Mouse (Mus musculus): ENCODE data around the gene Ubfd1. TPM values are rescaled to one million over a fixed set of nuclear protein-coding genes. Genes with fewer than 3 reads are reported as not detected.
A peak's percentile ranks its signal among the peaks of the same experiment; 100 is the strongest.
"Not testable (repeated sequence)": the region's sequence is repeated elsewhere in the genome, so short reads cannot be mapped to it uniquely, and the experiment has no call there.

Ubfd1 gene
- polyA plus RNA-seq, 1 experiment: 16.2 TPM

DNA sequence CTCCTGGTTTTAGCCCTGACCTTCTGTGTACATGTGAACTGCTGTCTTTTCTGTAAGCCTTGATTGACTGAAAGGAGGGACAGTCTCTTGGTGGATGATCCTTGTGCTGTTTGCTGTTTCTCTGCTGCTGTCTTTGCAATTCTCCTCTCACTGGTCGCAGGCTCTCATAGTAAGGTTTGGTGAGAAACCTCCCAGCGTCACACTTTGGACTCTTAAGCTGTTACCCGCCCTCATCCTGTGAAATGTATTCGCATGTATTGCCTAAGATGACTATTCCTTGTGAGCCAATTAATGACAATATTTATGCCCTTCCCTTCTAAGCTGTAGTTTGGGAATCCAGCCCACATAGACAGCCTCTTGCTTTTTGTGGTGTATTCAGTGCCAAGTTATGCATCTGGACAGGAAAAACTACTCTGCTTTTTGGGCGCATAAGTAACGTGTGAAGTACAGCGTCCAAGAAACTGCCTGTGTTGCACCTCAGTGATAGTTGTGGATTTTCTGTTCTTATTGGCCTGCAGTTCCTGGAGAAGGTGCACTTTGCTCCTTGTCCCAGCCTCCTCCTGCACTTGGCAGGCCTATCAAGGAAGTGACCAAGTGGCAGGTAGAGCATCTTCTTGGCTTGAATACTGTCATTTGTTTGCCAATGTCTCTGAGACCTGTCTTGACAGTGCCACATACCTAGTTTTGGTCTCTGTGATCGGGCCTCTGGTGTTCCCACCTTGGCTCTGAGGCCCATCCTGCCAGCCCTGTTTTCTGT, 13.0 kb downstream of the Ubfd1 start:
- no peak overlapping the region for H3K4me3 ChIP-seq (ENCODE audit: extremely low read depth, insufficient read depth, insufficient read length)
- no peaks in the 10 kb centered on the region for H3K4me1 ChIP-seq (ENCODE audit: control insufficient read depth, insufficient read depth, insufficient read length)
- peaks cover 41% of the 10 kb centered on the region for H3K36me3 ChIP-seq (ENCODE audit: control insufficient read depth, insufficient read depth, low read length)
- H3K27me3 ChIP-seq (ENCODE audit: control insufficient read depth, insufficient read depth, low read length): no peaks in the 10 kb centered on the region
- no peak for DNase-seq (ENCODE audit: low read depth in 1 of 2, low spot score in 2 of 2)
- H3K27ac ChIP-seq (ENCODE audit: insufficient read depth, low read length): no peak overlapping the region
- 92% methylated on average over 8 of the region's 8 CpGs for WGBS
- no peak for TF ChIP-seq POLR2A (IDR thresholded peaks at IDR 0.05; ENCODE audit: low read depth, low read length)
- no peak for TF ChIP-seq CTCF (IDR thresholded peaks at IDR 0.05; ENCODE audit: extremely low read depth, insufficient read depth, insufficient read length, insufficient replicate concordance)

DNA sequence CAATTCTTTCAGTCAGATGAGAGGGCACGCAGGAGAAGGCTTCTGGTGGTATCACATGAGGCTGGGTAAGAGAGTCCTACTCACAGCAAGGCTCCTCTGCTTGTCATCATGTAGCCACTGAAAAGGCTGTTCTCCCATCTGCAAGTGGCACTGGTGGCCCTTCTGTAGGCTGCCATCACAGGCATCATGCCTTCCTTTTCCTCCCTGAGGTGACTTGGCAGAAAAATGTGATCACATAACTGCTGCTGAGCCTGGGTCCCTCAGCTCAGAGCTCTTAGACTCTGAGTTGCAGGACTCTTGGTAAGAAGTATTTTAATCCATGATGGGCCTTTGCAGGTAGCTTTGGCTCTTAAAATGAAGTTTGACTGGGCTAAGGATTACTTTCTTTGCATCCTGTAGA, 14.1 kb downstream of the Ubfd1 start:
- TF ChIP-seq POLR2A (IDR thresholded peaks at IDR 0.05; ENCODE audit: low read depth, low read length) (no peak), CTCF (IDR thresholded peaks at IDR 0.05; ENCODE audit: extremely low read depth, insufficient read depth, insufficient read length, insufficient replicate concordance) (no peak)
- Histone ChIP-seq H3K27me3 (ENCODE audit: control insufficient read depth, insufficient read depth, low read length) (no peaks in the 10 kb centered on the region), H3K4me3 (ENCODE audit: extremely low read depth, insufficient read depth, insufficient read length) (no peak overlapping the region), H3K36me3 (ENCODE audit: control insufficient read depth, insufficient read depth, low read length) (peaks cover 30% of the 10 kb centered on the region), H3K4me1 (ENCODE audit: control insufficient read depth, insufficient read depth, insufficient read length) (no peaks in the 10 kb centered on the region), H3K27ac (ENCODE audit: insufficient read depth, low read length) (no peak overlapping the region)
- 86% methylated on average over 1 of the region's 1 CpGs for WGBS
- DNase-seq (ENCODE audit: low read depth in 1 of 2, low spot score in 2 of 2): no peak

DNA sequence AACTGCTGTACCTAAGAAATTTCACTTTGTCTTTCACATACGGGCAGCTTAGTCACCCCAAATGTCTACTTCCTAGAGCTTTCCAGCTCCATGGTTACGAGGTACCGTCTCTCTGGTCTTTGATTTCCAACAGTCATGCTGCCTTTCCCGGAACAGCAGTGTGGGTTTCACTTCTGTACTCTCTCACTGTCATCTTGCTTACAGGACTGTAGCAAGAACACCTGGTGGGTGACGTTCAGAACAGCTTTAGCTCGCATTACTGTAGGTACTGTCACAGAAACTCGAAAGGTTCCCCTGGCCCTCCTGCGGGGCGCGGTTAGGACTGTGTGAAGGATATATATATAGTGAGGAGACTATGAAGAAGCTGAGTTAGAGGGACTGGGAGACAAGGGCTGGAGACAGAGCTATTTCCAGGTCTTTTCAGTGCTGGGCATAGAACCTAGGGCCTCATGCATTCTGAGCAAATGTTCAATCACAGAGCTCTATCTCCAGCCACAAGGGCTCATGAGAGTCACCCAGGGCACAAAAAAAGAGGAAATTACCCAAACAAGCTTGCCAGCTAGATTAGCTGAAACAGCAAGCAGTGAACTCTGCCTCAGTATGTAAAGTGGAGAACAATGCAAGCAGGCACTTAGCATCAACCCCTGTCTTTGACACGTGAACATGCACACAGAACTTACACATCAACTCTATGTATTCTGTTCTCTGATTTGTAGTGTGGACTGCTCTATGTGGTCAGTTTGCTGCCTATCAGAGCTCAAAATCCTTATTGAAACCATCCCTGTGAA, 20.4 kb downstream of the Ubfd1 start:
- no peak overlapping the region for H3K4me3 ChIP-seq (ENCODE audit: extremely low read depth, insufficient read depth, insufficient read length)
- no peaks in the 10 kb centered on the region for H3K27me3 ChIP-seq (ENCODE audit: control insufficient read depth, insufficient read depth, low read length)
- H3K36me3 ChIP-seq (ENCODE audit: control insufficient read depth, insufficient read depth, low read length): peaks cover 21% of the 10 kb centered on the region
- H3K27ac ChIP-seq (ENCODE audit: insufficient read depth, low read length): peak overlapping the region; percentile 68
- peak in 1 of 2 experiments; percentile 13 for DNase-seq (ENCODE audit: low read depth in 1 of 2, low spot score in 2 of 2)
- TF ChIP-seq POLR2A (IDR thresholded peaks at IDR 0.05; ENCODE audit: low read depth, low read length) (no peak), CTCF (IDR thresholded peaks at IDR 0.05; ENCODE audit: extremely low read depth, insufficient read depth, insufficient read length, insufficient replicate concordance) (no peak)
- no peaks in the 10 kb centered on the region for H3K4me1 ChIP-seq (ENCODE audit: control insufficient read depth, insufficient read depth, insufficient read length)
- WGBS: 65% methylated on average over 11 of the region's 11 CpGs

DNA sequence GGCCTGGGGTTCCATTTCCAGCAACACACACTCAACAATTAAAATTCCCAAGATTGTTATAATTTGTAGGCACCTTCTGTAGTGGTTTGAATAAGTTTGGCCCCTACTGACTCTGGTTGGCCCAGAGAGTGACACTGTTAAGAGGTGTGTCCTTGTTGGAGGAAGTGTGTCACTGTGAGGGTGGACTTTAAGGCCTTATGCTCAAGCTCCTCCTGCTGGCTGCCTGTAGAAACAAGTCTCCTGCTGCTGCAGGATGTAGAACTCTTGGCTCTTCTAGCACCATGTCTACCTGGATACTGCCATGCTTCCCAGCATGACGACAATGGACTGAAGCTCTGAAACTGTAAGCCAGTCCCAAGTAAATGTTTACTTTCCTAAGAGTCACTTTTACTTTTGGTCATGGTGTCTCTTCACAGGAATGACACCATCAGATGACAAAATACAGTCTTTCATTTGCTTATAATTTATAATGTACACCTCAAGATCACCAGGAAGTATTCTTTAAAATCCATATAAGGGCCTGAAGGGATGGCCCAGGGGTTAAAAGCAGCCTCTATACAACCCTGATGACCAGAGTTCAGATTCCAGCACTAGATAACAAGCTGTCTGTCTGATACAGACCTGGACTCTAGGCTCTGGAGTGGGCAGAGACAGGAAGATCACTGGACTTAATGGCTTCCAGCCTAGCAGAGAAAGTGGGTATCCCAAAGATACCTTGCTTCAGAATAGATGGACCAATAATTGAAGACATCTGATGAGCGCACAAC, 27.8 kb downstream of the Ubfd1 start:
- peaks cover 38% of the 10 kb centered on the region for H3K36me3 ChIP-seq (ENCODE audit: control insufficient read depth, insufficient read depth, low read length)
- DNase-seq (ENCODE audit: low read depth in 1 of 2, low spot score in 2 of 2): no peak
- TF ChIP-seq POLR2A (IDR thresholded peaks at IDR 0.05; ENCODE audit: low read depth, low read length) (no peak), CTCF (IDR thresholded peaks at IDR 0.05; ENCODE audit: extremely low read depth, insufficient read depth, insufficient read length, insufficient replicate concordance) (peak; percentile 11; the same call in 1 of the 2 replicates)
- no peak overlapping the region for H3K27ac ChIP-seq (ENCODE audit: insufficient read depth, low read length)
- H3K27me3 ChIP-seq (ENCODE audit: control insufficient read depth, insufficient read depth, low read length): no peaks in the 10 kb centered on the region
- no peaks in the 10 kb centered on the region for H3K4me1 ChIP-seq (ENCODE audit: control insufficient read depth, insufficient read depth, insufficient read length)
- 98% methylated on average over 2 of the region's 2 CpGs for WGBS
- H3K4me3 ChIP-seq (ENCODE audit: extremely low read depth, insufficient read depth, insufficient read length): no peak overlapping the region

DNA sequence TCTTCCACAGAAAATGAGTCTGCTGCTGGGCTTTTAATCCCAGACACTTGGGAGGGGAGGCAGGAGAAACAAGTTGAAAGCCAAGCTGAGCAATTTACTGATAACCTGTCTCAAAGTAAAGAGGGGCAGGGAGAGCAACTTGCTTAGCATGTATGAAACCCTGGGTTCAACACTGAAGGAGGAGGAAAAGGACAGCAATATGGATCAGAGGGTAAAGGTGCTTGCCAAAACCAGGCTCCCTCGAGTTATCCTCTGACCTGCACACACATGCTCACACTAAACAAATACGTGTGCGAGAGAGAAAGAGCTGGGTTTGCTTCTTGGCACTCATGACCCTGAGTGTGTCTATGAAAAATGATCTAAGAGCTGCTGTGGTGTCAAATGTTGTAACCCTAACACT, 31.0 kb downstream of the Ubfd1 start:
- peaks cover 21% of the 10 kb centered on the region for H3K36me3 ChIP-seq (ENCODE audit: control insufficient read depth, insufficient read depth, low read length)
- TF ChIP-seq POLR2A (IDR thresholded peaks at IDR 0.05; ENCODE audit: low read depth, low read length) (no peak), CTCF (IDR thresholded peaks at IDR 0.05; ENCODE audit: extremely low read depth, insufficient read depth, insufficient read length, insufficient replicate concordance) (no peak)

DNA sequence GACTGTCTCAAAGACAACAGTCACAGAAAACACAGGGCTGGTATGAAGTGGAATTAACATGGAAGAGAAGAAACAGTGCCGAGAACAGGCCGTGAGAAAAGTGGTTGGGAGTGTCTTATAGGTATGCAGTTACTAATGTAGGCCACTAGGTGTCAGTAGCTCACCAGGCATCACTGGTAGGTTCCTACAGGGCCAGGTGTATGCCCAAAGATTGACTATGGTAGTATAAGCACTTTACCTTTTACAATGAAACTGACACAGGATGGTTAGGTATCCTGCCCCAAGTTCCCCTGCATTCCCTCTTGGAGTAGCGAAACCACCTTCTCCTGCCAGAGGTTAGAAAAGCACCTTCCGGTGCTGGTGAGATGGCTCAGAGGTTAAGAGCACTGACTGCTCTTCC, 32.2 kb downstream of the Ubfd1 start:
- Histone ChIP-seq H3K4me3 (ENCODE audit: extremely low read depth, insufficient read depth, insufficient read length) (no peak overlapping the region), H3K4me1 (ENCODE audit: control insufficient read depth, insufficient read depth, insufficient read length) (peaks cover 3% of the 10 kb centered on the region), H3K36me3 (ENCODE audit: control insufficient read depth, insufficient read depth, low read length) (peaks cover 20% of the 10 kb centered on the region), H3K27me3 (ENCODE audit: control insufficient read depth, insufficient read depth, low read length) (no peaks in the 10 kb centered on the region), H3K27ac (ENCODE audit: insufficient read depth, low read length) (no peak overlapping the region)
- DNase-seq (ENCODE audit: low read depth in 1 of 2, low spot score in 2 of 2): peak; percentile 36 to 48
- peak; percentile 42; the same call in 1 of the 2 replicates for TF ChIP-seq CTCF (IDR thresholded peaks at IDR 0.05; ENCODE audit: extremely low read depth, insufficient read depth, insufficient read length, insufficient replicate concordance)
- TF ChIP-seq POLR2A (IDR thresholded peaks at IDR 0.05; ENCODE audit: low read depth, low read length): no peak
- 52% methylated on average over 4 of the region's 4 CpGs for WGBS

More for the DNA sequence above, 31.0 kb downstream of the Ubfd1 start:
- no peak overlapping the region for H3K4me3 ChIP-seq (ENCODE audit: extremely low read depth, insufficient read depth, insufficient read length)
- DNase-seq (ENCODE audit: low read depth in 1 of 2, low spot score in 2 of 2): no peak
- WGBS: 91% methylated on average over 3 of the region's 3 CpGs
- H3K27me3 ChIP-seq (ENCODE audit: control insufficient read depth, insufficient read depth, low read length): no peaks in the 10 kb centered on the region
- no peak overlapping the region for H3K27ac ChIP-seq (ENCODE audit: insufficient read depth, low read length)
- peaks cover 3% of the 10 kb centered on the region for H3K4me1 ChIP-seq (ENCODE audit: control insufficient read depth, insufficient read depth, insufficient read length)

DNA sequence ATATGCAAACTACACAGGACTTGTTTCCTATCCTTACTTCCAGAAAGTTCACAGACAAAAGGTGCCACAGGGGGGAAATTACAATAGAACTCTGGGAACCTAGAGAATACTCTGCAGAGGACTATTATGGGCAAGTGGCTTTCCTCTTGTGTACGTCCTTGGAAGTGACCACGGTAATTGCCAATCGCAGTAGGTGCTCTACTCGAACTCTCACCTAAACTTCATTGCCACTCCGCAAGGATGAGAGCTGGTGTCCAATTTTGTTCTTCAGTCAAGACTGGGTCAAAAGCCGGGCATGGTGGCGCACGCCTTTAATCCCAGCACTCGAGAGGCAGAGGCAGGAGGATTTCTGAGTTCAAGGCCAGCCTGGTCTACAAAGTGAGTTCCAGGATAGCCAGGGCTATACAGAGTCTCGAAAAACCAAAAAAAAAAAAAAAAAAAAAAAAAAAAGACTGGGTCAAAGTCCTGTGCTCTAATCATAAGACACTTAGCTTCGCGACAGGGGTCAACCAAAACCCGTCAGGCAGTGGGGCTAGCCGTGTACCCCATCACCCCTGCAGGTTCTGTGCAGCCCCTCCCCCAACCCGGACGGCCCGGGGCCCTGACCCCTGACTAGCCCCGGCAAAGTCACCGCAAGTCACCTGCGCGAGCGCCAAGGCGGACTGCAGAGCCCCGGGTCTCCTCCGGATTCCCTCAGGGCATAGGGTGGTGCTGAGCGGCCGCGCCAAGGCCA, 34.2 kb downstream of the Ubfd1 start:
- Histone ChIP-seq H3K4me3 (ENCODE audit: extremely low read depth, insufficient read depth, insufficient read length) (peak overlapping the region; percentile 91), H3K27ac (ENCODE audit: insufficient read depth, low read length) (peak overlapping the region; percentile 55; the same call in 1 of the 2 replicates)
- 5% methylated on average over 28 of the region's 28 CpGs for WGBS
- not testable (repeated sequence) for H3K36me3 ChIP-seq (ENCODE audit: control insufficient read depth, insufficient read depth, low read length); H3K4me1 ChIP-seq (ENCODE audit: control insufficient read depth, insufficient read depth, insufficient read length); DNase-seq (ENCODE audit: low read depth in 1 of 2, low spot score in 2 of 2); H3K27me3 ChIP-seq (ENCODE audit: control insufficient read depth, insufficient read depth, low read length)

Measured in spleen, adult 2 months (tissue).